Mouse (Mus musculus) gastrocnemius, postnatal 25 days (tissue): ENCODE results near the gene Slf2. TPM values are rescaled to one million over a fixed set of nuclear protein-coding genes. Genes with fewer than 3 reads are reported as not detected.

Experiments
- DNase-seq: peaks from one replicate; pipeline ENCODE4 v3.0.0; 2022
- total RNA-seq, 2 experiments: library from RNA; stranded (reverse); gene quantifications; 1 replicate in 1 of 2; 2 replicates in 1 of 2; pipeline ENCODE4 v1.2.3; 2021

The Slf2 gene
- total RNA-seq, 2 experiments from 2014 or later = 11.1 to 11.7 TPM

- no peak for DNase-seq
These were observed 53.5 kb downstream of the Slf2 start for GRCm38 (mm10) chr19:44984420-44984819.

GRCm38 (mm10) chr19:44985159-44985988 lies 54.4 kb downstream of the Slf2 start:
- no peak for DNase-seq

- no peak for DNase-seq
These were observed 56.1 kb downstream of the Slf2 start for GRCm38 (mm10) chr19:44987004-44987403.

- no peak for DNase-seq
These were observed 56.9 kb downstream of the Slf2 start for GRCm38 (mm10) chr19:44987851-44988250.

- DNase-seq = no peak
These were observed 57.4 kb downstream of the Slf2 start for GRCm38 (mm10) chr19:44988321-44988720.

GRCm38 (mm10) chr19:44988831-44989566 lies 58.0 kb downstream of the Slf2 start, which contains the start of gene Sema4g:
Gene Sema4g (plus strand): TSS chr19:44989101.
- no peak for DNase-seq

- no peak for DNase-seq
These were observed 58.9 kb downstream of the Slf2 start for GRCm38 (mm10) chr19:44989567-44990495.

- DNase-seq = no peak
These were observed 60.1 kb downstream of the Slf2 start for GRCm38 (mm10) chr19:44991031-44991430.

GRCm38 (mm10) chr19:44992246-44992645 lies 61.3 kb downstream of the Slf2 start:
- DNase-seq = no peak

GRCm38 (mm10) chr19:44992712-44993111 lies 61.8 kb downstream of the Slf2 start:
- no peak for DNase-seq

GRCm38 (mm10) chr19:44997786-44998185 lies 66.8 kb downstream of the Slf2 start:
- no peak for DNase-seq

- no peak for DNase-seq
These were observed 68.7 kb downstream of the Slf2 start for GRCm38 (mm10) chr19:44999647-45000046.

- no peak for DNase-seq
These were observed 71.3 kb downstream of the Slf2 start for GRCm38 (mm10) chr19:45002301-45002700.

GRCm38 (mm10) chr19:45003740-45004516 lies 73.0 kb downstream of the Slf2 start:
- DNase-seq = no peak

- no peak for DNase-seq
These were observed 74.5 kb downstream of the Slf2 start, which contains the start of gene Twnk for GRCm38 (mm10) chr19:45005444-45005843. Gene Twnk (plus strand): TSS chr19:45005663.

- DNase-seq = peak; percentile 93
These were observed 75.2 kb downstream of the Slf2 start, which contains the start of gene Mrpl43 for GRCm38 (mm10) chr19:45005957-45006712. Gene Mrpl43 (minus strand): TSS chr19:45006442.

- DNase-seq = no peak
These were observed 76.1 kb downstream of the Slf2 start for GRCm38 (mm10) chr19:45007021-45007420.

GRCm38 (mm10) chr19:45007425-45008191 lies 76.7 kb downstream of the Slf2 start:
- DNase-seq = no peak

GRCm38 (mm10) chr19:45010646-45011045 lies 79.7 kb downstream of the Slf2 start:
- no peak for DNase-seq

- DNase-seq = no peak
These were observed 81.3 kb downstream of the Slf2 start for GRCm38 (mm10) chr19:45012219-45012618.
